Mouse (Mus musculus): ENCODE data around the gene Gm5089.

The Gm5089 gene

GRCm38 (mm10) chr14:122472647-122473046, 21.7 kb upstream of the Gm5089 start:
- no peak for TF ChIP-seq GATA4 (IDR thresholded peaks at IDR 0.05; ENCODE audit: insufficient replicate concordance, low read length)

- TF ChIP-seq GATA4 (IDR thresholded peaks at IDR 0.05; ENCODE audit: insufficient replicate concordance, low read length) = no peak
Measured at GRCm38 (mm10) chr14:122472161-122472560, 21.2 kb upstream of the Gm5089 start.

GRCm38 (mm10) chr14:122471449-122472085, 20.7 kb upstream of the Gm5089 start:
- TF ChIP-seq GATA4 (IDR thresholded peaks at IDR 0.05; ENCODE audit: insufficient replicate concordance, low read length) = no peak

- TF ChIP-seq GATA4 (IDR thresholded peaks at IDR 0.05; ENCODE audit: insufficient replicate concordance, low read length) = no peak
Measured at GRCm38 (mm10) chr14:122468971-122469755, 18.2 kb upstream of the Gm5089 start.

GRCm38 (mm10) chr14:122467926-122468841, 17.3 kb upstream of the Gm5089 start:
- TF ChIP-seq GATA4 (IDR thresholded peaks at IDR 0.05; ENCODE audit: insufficient replicate concordance, low read length) = no peak

GRCm38 (mm10) chr14:122466756-122467362, 15.9 kb upstream of the Gm5089 start:
- no peak for TF ChIP-seq GATA4 (IDR thresholded peaks at IDR 0.05; ENCODE audit: insufficient replicate concordance, low read length)

GRCm38 (mm10) chr14:122465931-122466490, 15.1 kb upstream of the Gm5089 start:
- no peak for TF ChIP-seq GATA4 (IDR thresholded peaks at IDR 0.05; ENCODE audit: insufficient replicate concordance, low read length)

- no peak for TF ChIP-seq GATA4 (IDR thresholded peaks at IDR 0.05; ENCODE audit: insufficient replicate concordance, low read length)
Measured at GRCm38 (mm10) chr14:122464763-122465741, 14.1 kb upstream of the Gm5089 start, which contains the start of gene Zic5. Zic5 (minus strand) TSS chr14:122465677.

- TF ChIP-seq GATA4 (IDR thresholded peaks at IDR 0.05; ENCODE audit: insufficient replicate concordance, low read length) = no peak
Measured at GRCm38 (mm10) chr14:122464351-122464762, 13.4 kb upstream of the Gm5089 start.

GRCm38 (mm10) chr14:122463080-122463691, 12.3 kb upstream of the Gm5089 start:
- TF ChIP-seq GATA4 (IDR thresholded peaks at IDR 0.05; ENCODE audit: insufficient replicate concordance, low read length) = no peak

GRCm38 (mm10) chr14:122462689-122463079, 11.8 kb upstream of the Gm5089 start:
- TF ChIP-seq GATA4 (IDR thresholded peaks at IDR 0.05; ENCODE audit: insufficient replicate concordance, low read length) = no peak

GRCm38 (mm10) chr14:122461966-122462365, 11.1 kb upstream of the Gm5089 start:
- no peak for TF ChIP-seq GATA4 (IDR thresholded peaks at IDR 0.05; ENCODE audit: insufficient replicate concordance, low read length)

- no peak for TF ChIP-seq GATA4 (IDR thresholded peaks at IDR 0.05; ENCODE audit: insufficient replicate concordance, low read length)
Measured at GRCm38 (mm10) chr14:122461500-122461899, 10.6 kb upstream of the Gm5089 start.
